Comparison of ENCODE assay signal across 12 mouse cellular contexts in genomic region chr6:129499516-129499915, GRCm38 (mm10). TPM values are rescaled to one million over a fixed set of nuclear protein-coding genes. Genes with fewer than 3 reads are reported as not detected.
"Had no signal": no experiment of that assay in that cellular context is flagged by ENCODE, and none has a peak within 500 bp of the region (broad histone marks: within the 10 kb centered on the region; RNA-seq: fewer than 3 reads in every experiment).

No protein-coding gene starts in this region.

RNA-seq across cellular contexts. Expression of gene Olr1, which starts 7.4 kb away (rescaled TPM):
- polyA plus RNA-seq: neural tube, embryonic 14.5 days; small intestine, adult 2 months; stomach, embryonic 14.5 days had no signal

RNA-seq across cellular contexts. Expression of gene Tmem52b, which starts 12.8 kb away (rescaled TPM):
- polyA plus RNA-seq: neural tube, embryonic 12.5 days; neural tube, embryonic 14.5 days; neural tube, embryonic 15.5 days; small intestine, adult 2 months; spleen, adult 2 months; stomach, embryonic 14.5 days; stomach, embryonic 15.5 days; stomach, embryonic 16.5 days; testis, adult 2 months; thymus, adult 2 months; thymus, postnatal 0 days; urinary bladder, adult 2 months had no signal
